Mouse (Mus musculus): Measurements from ENCODE around the gene Alg2. TPM values are rescaled to one million over a fixed set of nuclear protein-coding genes. Genes with fewer than 3 reads are reported as not detected.

Alg2 gene
- polyA plus RNA-seq, 1 experiment from 2014 or later: 92.2 TPM

GRCm38 (mm10) chr4:47448526-47448925 is 25.6 kb downstream of the Alg2 start:
- H3K9me3 ChIP-seq: no peaks in the 10 kb centered on the region
- no peak overlapping the region for H3K4me3 ChIP-seq
- H3K36me3 ChIP-seq: no peaks in the 10 kb centered on the region
- peaks cover 10% of the 10 kb centered on the region for H3K27me3 ChIP-seq
- no peak overlapping the region for H3K9ac ChIP-seq
- no peak overlapping the region for H3K4me2 ChIP-seq (replicated peaks)
- no peak overlapping the region for H3K27ac ChIP-seq
- 85% methylated on average over 3 of the region's 3 CpGs for WGBS
- no peaks in the 10 kb centered on the region for H3K4me1 ChIP-seq
- no peak for ATAC-seq (ENCODE audit: low FRiP score, low read depth)

GRCm38 (mm10) chr4:47440951-47441350 is 33.2 kb downstream of the Alg2 start:
- Histone ChIP-seq H3K9me3 (no peaks in the 10 kb centered on the region), H3K4me2 (replicated peaks) (no peak overlapping the region), H3K4me3 (no peak overlapping the region), H3K27me3 (peaks cover 14% of the 10 kb centered on the region), H3K27ac (no peak overlapping the region), H3K36me3 (no peaks in the 10 kb centered on the region), H3K9ac (no peak overlapping the region), H3K4me1 (peaks cover 13% of the 10 kb centered on the region; the same call in 1 of the 2 replicates)
- 85% methylated on average over 11 of the region's 11 CpGs for WGBS
- no peak for ATAC-seq (ENCODE audit: low FRiP score, low read depth)

GRCm38 (mm10) chr4:47438956-47439355 is 35.2 kb downstream of the Alg2 start:
- Histone ChIP-seq H3K36me3 (no peaks in the 10 kb centered on the region), H3K9ac (no peak overlapping the region), H3K27ac (no peak overlapping the region), H3K27me3 (peaks cover 31% of the 10 kb centered on the region), H3K9me3 (no peaks in the 10 kb centered on the region), H3K4me3 (no peak overlapping the region), H3K4me2 (replicated peaks) (no peak overlapping the region), H3K4me1 (peaks cover 20% of the 10 kb centered on the region)
- WGBS: 78% methylated on average over 6 of the region's 6 CpGs
- no peak for ATAC-seq (ENCODE audit: low FRiP score, low read depth)

GRCm38 (mm10) chr4:47437365-47438340 is 36.5 kb downstream of the Alg2 start:
- peak; percentile 86 for ATAC-seq (ENCODE audit: low FRiP score, low read depth)
- no peak overlapping the region for H3K27ac ChIP-seq
- 1% methylated on average over 33 of the region's 33 CpGs for WGBS
- peak overlapping the region; percentile 56 for H3K4me3 ChIP-seq
- peak overlapping the region; percentile 80 for H3K9ac ChIP-seq
- no peaks in the 10 kb centered on the region for H3K9me3 ChIP-seq
- peaks cover 31% of the 10 kb centered on the region for H3K27me3 ChIP-seq
- H3K36me3 ChIP-seq: no peaks in the 10 kb centered on the region
- peaks cover 20% of the 10 kb centered on the region for H3K4me1 ChIP-seq
- peak overlapping the region; percentile 88 for H3K4me2 ChIP-seq (replicated peaks)

GRCm38 (mm10) chr4:47435566-47436360 is 38.4 kb downstream of the Alg2 start:
- 38% methylated on average over 28 of the region's 28 CpGs for WGBS
- Histone ChIP-seq H3K9ac (0 out of 2 replicates have a peak overlapping the region, but pooled peaks have one; percentile 4), H3K36me3 (no peaks in the 10 kb centered on the region), H3K27me3 (peaks cover 31% of the 10 kb centered on the region), H3K9me3 (no peaks in the 10 kb centered on the region), H3K4me3 (no peak overlapping the region), H3K4me2 (replicated peaks) (peak overlapping the region; percentile 34), H3K27ac (no peak overlapping the region), H3K4me1 (peaks cover 20% of the 10 kb centered on the region)
- ATAC-seq (ENCODE audit: low FRiP score, low read depth): no peak

GRCm38 (mm10) chr4:47435131-47435530 is 39.0 kb downstream of the Alg2 start:
- no peak for ATAC-seq (ENCODE audit: low FRiP score, low read depth)
- 59% methylated on average over 12 of the region's 12 CpGs for WGBS
- H3K9me3 ChIP-seq: no peaks in the 10 kb centered on the region
- H3K27me3 ChIP-seq: peaks cover 31% of the 10 kb centered on the region
- H3K27ac ChIP-seq: no peak overlapping the region
- H3K4me3 ChIP-seq: no peak overlapping the region
- H3K4me2 ChIP-seq (replicated peaks): no peak overlapping the region; the same call in 1 of the 2 replicates
- no peaks in the 10 kb centered on the region for H3K36me3 ChIP-seq
- no peak overlapping the region for H3K9ac ChIP-seq
- H3K4me1 ChIP-seq: peaks cover 20% of the 10 kb centered on the region

- peaks cover 31% of the 10 kb centered on the region for H3K27me3 ChIP-seq
- no peaks in the 10 kb centered on the region for H3K36me3 ChIP-seq
- H3K9me3 ChIP-seq: no peaks in the 10 kb centered on the region
- no peak overlapping the region for H3K4me2 ChIP-seq (replicated peaks)
- no peak overlapping the region for H3K9ac ChIP-seq
- ATAC-seq (ENCODE audit: low FRiP score, low read depth): no peak
- 87% methylated on average over 7 of the region's 7 CpGs for WGBS
- H3K27ac ChIP-seq: no peak overlapping the region
- H3K4me3 ChIP-seq: no peak overlapping the region
- H3K4me1 ChIP-seq: peaks cover 17% of the 10 kb centered on the region
Observed at GRCm38 (mm10) chr4:47432766-47433165, 41.4 kb downstream of the Alg2 start.

- Histone ChIP-seq H3K4me3 (no peak overlapping the region), H3K4me1 (peaks cover 8% of the 10 kb centered on the region), H3K9me3 (no peaks in the 10 kb centered on the region), H3K4me2 (replicated peaks) (no peak overlapping the region), H3K36me3 (no peaks in the 10 kb centered on the region), H3K27me3 (peaks cover 18% of the 10 kb centered on the region), H3K9ac (no peak overlapping the region), H3K27ac (no peak overlapping the region)
- no peak for ATAC-seq (ENCODE audit: low FRiP score, low read depth)
- 85% methylated on average over 5 of the region's 5 CpGs for WGBS
Observed at GRCm38 (mm10) chr4:47431081-47431480, 43.1 kb downstream of the Alg2 start.

GRCm38 (mm10) chr4:47430557-47430956 is 43.6 kb downstream of the Alg2 start:
- ATAC-seq (ENCODE audit: low FRiP score, low read depth): no peak

GRCm38 (mm10) chr4:47427606-47428005 is 46.5 kb downstream of the Alg2 start:
- WGBS: 66% methylated on average over 3 of the region's 3 CpGs
- Histone ChIP-seq H3K9ac (no peak overlapping the region), H3K9me3 (no peaks in the 10 kb centered on the region), H3K4me1 (peaks cover 9% of the 10 kb centered on the region; the same call in 1 of the 2 replicates), H3K27ac (no peak overlapping the region), H3K4me3 (no peak overlapping the region), H3K4me2 (replicated peaks) (no peak overlapping the region), H3K27me3 (0 out of 2 replicates have a peak, but pooled peaks cover 4% of the 10 kb centered on the region), H3K36me3 (no peaks in the 10 kb centered on the region)
- no peak for ATAC-seq (ENCODE audit: low FRiP score, low read depth)

More at GRCm38 (mm10) chr4:47430557-47430956, 43.6 kb downstream of the Alg2 start:
- Histone ChIP-seq H3K4me2 (replicated peaks) (no peak overlapping the region), H3K9me3 (no peaks in the 10 kb centered on the region), H3K9ac (no peak overlapping the region), H3K27me3 (peaks cover 13% of the 10 kb centered on the region), H3K36me3 (no peaks in the 10 kb centered on the region), H3K4me3 (no peak overlapping the region), H3K4me1 (peaks cover 3% of the 10 kb centered on the region), H3K27ac (no peak overlapping the region)
- WGBS: 41% methylated on average over 6 of the region's 6 CpGs

GRCm38 (mm10) chr4:47425247-47425830 is 48.8 kb downstream of the Alg2 start:
- Histone ChIP-seq H3K4me1 (peaks cover 9% of the 10 kb centered on the region; the same call in 1 of the 2 replicates), H3K27ac (no peak overlapping the region), H3K9ac (no peak overlapping the region), H3K4me2 (replicated peaks) (no peak overlapping the region), H3K27me3 (0 out of 2 replicates have a peak, but pooled peaks cover 4% of the 10 kb centered on the region), H3K9me3 (no peaks in the 10 kb centered on the region), H3K36me3 (no peaks in the 10 kb centered on the region), H3K4me3 (no peak overlapping the region)
- no peak for ATAC-seq (ENCODE audit: low FRiP score, low read depth)
- WGBS: 84% methylated on average over 16 of the region's 16 CpGs
